Mouse (Mus musculus): ENCODE measurements around the gene Htr2b. TPM values are rescaled to one million over a fixed set of nuclear protein-coding genes. Genes with fewer than 3 reads are reported as not detected.
A peak's percentile ranks its signal among the peaks of the same experiment; 100 is the strongest.

Htr2b gene
- not detected in 2 replicates for total RNA-seq (2014; rRNA removed; ENCODE audit: low replicate concordance)
- polyA plus RNA-seq (2015; fragmentation: Nextera tagmentation; extraction: Ambion mirVana): 0.11 and 0.25 TPM in 2 replicates

DNA sequence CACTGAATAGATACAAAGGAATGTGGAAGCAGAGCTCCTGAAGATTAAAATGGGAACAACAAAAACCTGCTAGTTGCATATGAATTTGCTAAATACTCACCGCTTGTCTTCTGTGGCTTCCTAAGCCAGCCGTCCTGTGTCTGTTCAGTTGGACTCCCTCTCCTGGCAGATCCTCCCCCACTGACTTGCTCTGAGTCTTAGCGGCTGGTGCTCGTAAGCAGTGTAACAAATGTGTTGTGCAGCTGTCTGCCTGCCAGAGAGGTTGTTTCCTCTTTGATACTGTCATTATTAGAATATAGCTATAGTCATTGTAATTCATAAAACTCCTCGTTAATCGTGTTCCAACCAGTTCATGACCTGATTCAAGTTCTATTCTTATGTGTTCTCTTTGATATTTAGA lies at the start of gene Htr2b:
Gene Htr2b, minus strand, starts transcription at position 192 of the 400 bp plus-strand sequence.
- WGBS: 49% methylated on average over 6 of the region's 6 CpGs
- peak; percentile 41 for DNase-seq (ENCODE audit: low spot score)
- Histone ChIP-seq H3K27ac (ENCODE audit: low read depth) (no peak within 1 kb of the TSS), H3K4me1 (ENCODE audit: control insufficient read depth, insufficient read depth) (no peaks in the 10 kb centered on the region), H3K36me3 (replicated peaks; ENCODE audit: control insufficient read depth, insufficient read depth, low read length) (peaks cover 9% of the 10 kb centered on the region), H3K9me3 (replicated peaks; ENCODE audit: control insufficient read depth, low read length) (no peaks in the 10 kb centered on the region), H3K4me2 (ENCODE audit: low read depth, low read length) (no peak within 1 kb of the TSS), H3K9ac (replicated peaks; ENCODE audit: low read depth, low read length) (no peak within 1 kb of the TSS), H3K4me3 (ENCODE audit: low read depth, low read length) (no peak within 1 kb of the TSS), H3K27me3 (ENCODE audit: control insufficient read depth, insufficient read depth, low read length) (no peaks in the 10 kb centered on the region)
- ATAC-seq (ENCODE audit: insufficient read depth, low read depth): peak; percentile 58; the same call in 1 of the 2 replicates
- no peak for TF ChIP-seq EP300 (IDR thresholded peaks at IDR 0.05; ENCODE audit: low read depth)
- peak; percentile 26; the same call in 1 of the 2 replicates for TF ChIP-seq CTCF (IDR thresholded peaks at IDR 0.05; ENCODE audit: low read depth)

DNA sequence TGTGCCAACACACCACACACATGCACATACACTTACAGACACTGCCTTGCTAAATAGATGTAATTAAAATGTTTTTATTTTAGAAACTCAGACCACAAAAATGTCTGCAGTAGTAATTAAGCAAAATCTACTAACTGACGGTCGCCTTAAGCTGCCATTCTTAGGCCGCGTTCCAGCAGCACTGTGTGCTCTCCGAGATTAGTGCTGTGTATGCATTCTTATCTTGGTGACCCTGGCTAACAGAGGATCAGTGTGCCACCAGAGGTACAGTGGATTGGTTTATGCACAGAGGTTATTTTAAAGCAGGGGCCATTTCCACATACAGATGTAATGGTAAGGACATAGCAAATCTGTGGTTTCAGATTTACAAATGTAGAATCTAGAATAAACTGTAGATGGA lies 49.3 kb upstream of the Htr2b start:
- H3K4me2 ChIP-seq (ENCODE audit: low read depth, low read length): no peak overlapping the region
- no peak for DNase-seq (ENCODE audit: low spot score)
- TF ChIP-seq CTCF (IDR thresholded peaks at IDR 0.05; ENCODE audit: low read depth) (no peak), EP300 (IDR thresholded peaks at IDR 0.05; ENCODE audit: low read depth) (no peak)
- no peak overlapping the region for H3K9ac ChIP-seq (replicated peaks; ENCODE audit: low read depth, low read length)
- 44% methylated on average over 5 of the region's 5 CpGs for WGBS
- ATAC-seq (ENCODE audit: insufficient read depth, low read depth): no peak
- H3K36me3 ChIP-seq (replicated peaks; ENCODE audit: control insufficient read depth, insufficient read depth, low read length): peaks cover 32% of the 10 kb centered on the region
- H3K4me3 ChIP-seq (ENCODE audit: low read depth, low read length): no peak overlapping the region
- no peaks in the 10 kb centered on the region for H3K27me3 ChIP-seq (ENCODE audit: control insufficient read depth, insufficient read depth, low read length)
- H3K4me1 ChIP-seq (ENCODE audit: control insufficient read depth, insufficient read depth): 0 out of 2 replicates have a peak, but pooled peaks cover 5% of the 10 kb centered on the region
- H3K9me3 ChIP-seq (replicated peaks; ENCODE audit: control insufficient read depth, low read length): no peaks in the 10 kb centered on the region
- H3K27ac ChIP-seq (ENCODE audit: low read depth): no peak overlapping the region

DNA sequence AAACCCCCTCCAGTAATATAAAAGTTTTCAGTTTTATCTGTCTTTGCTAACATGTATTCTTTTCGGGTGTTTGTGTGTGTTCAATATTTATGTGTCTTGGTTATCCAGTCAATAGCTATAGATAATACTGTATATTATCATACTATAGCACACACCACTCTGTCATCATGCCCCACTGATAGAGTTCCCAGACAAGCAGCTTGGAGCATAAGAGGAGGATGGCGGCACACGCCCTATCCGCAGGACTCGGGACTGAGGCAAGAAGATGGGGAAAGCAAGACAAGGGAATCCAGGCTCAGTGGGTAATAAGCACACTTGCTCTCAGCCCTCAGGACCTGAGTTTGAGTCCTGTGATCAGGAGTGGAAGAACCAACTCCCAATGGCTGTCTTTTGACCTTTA lies 48.7 kb upstream of the Htr2b start:
- no peak for ATAC-seq (ENCODE audit: insufficient read depth, low read depth)
- H3K4me2 ChIP-seq (ENCODE audit: low read depth, low read length): no peak overlapping the region
- no peaks in the 10 kb centered on the region for H3K27me3 ChIP-seq (ENCODE audit: control insufficient read depth, insufficient read depth, low read length)
- H3K4me3 ChIP-seq (ENCODE audit: low read depth, low read length): no peak overlapping the region
- peaks cover 32% of the 10 kb centered on the region for H3K36me3 ChIP-seq (replicated peaks; ENCODE audit: control insufficient read depth, insufficient read depth, low read length)
- DNase-seq (ENCODE audit: low spot score): no peak
- 0 out of 2 replicates have a peak, but pooled peaks cover 5% of the 10 kb centered on the region for H3K4me1 ChIP-seq (ENCODE audit: control insufficient read depth, insufficient read depth)
- TF ChIP-seq CTCF (IDR thresholded peaks at IDR 0.05; ENCODE audit: low read depth) (no peak), EP300 (IDR thresholded peaks at IDR 0.05; ENCODE audit: low read depth) (no peak)
- H3K9me3 ChIP-seq (replicated peaks; ENCODE audit: control insufficient read depth, low read length): no peaks in the 10 kb centered on the region
- WGBS: 94% methylated on average over 5 of the region's 5 CpGs
- no peak overlapping the region for H3K27ac ChIP-seq (ENCODE audit: low read depth)
- no peak overlapping the region for H3K9ac ChIP-seq (replicated peaks; ENCODE audit: low read depth, low read length)

DNA sequence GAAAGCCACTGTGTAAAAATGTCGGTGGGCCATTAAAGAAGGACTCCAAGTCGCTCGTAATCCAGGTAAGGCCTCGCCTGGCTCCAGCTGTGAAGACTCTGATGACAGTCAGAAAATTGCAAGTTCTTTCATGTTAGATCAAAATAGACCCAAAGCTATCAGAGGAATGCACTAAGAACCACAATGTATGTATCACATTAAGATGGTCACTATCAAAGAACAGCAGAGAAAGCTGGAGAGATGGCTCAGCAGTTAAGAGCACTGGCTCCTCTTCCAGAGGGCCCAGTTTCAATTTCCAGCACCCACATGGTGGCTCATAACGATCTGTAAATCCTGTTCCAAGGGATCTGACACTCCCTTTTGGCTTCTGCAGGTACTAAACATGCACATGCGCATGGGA lies 48.3 kb upstream of the Htr2b start:
- WGBS: 91% methylated on average over 6 of the region's 6 CpGs
- Histone ChIP-seq H3K9ac (replicated peaks; ENCODE audit: low read depth, low read length) (no peak overlapping the region), H3K4me1 (ENCODE audit: control insufficient read depth, insufficient read depth) (peaks cover 7% of the 10 kb centered on the region; the same call in 1 of the 2 replicates), H3K36me3 (replicated peaks; ENCODE audit: control insufficient read depth, insufficient read depth, low read length) (peaks cover 32% of the 10 kb centered on the region), H3K4me3 (ENCODE audit: low read depth, low read length) (no peak overlapping the region), H3K27ac (ENCODE audit: low read depth) (no peak overlapping the region), H3K27me3 (ENCODE audit: control insufficient read depth, insufficient read depth, low read length) (no peaks in the 10 kb centered on the region), H3K9me3 (replicated peaks; ENCODE audit: control insufficient read depth, low read length) (no peaks in the 10 kb centered on the region), H3K4me2 (ENCODE audit: low read depth, low read length) (no peak overlapping the region)
- ATAC-seq (ENCODE audit: insufficient read depth, low read depth) (no peak), DNase-seq (ENCODE audit: low spot score) (no peak)
- TF ChIP-seq CTCF (IDR thresholded peaks at IDR 0.05; ENCODE audit: low read depth): no peak
- TF ChIP-seq EP300 (IDR thresholded peaks at IDR 0.05; ENCODE audit: low read depth): no peak

DNA sequence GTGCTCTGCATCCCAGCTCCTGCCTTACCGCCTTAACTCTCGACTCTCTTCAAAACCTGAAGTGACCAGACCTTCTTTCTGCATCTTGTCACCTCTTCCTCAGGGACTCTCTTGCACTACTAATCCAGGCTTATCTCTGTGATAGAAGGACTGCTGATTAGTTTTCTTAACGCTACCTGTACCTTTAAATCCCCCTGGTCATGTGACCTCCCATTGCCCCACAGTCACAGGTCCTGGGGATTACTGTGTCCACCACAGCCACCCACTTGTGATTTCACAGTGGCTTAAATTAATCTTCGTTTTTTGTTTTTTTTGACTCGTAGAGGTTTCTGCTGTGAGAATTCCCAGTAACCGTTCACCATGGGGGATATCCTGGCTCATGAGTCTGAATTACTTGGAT lies 44.8 kb upstream of the Htr2b start:
- no peak overlapping the region for H3K4me2 ChIP-seq (ENCODE audit: low read depth, low read length)
- no peak overlapping the region for H3K4me3 ChIP-seq (ENCODE audit: low read depth, low read length)
- H3K36me3 ChIP-seq (replicated peaks; ENCODE audit: control insufficient read depth, insufficient read depth, low read length): peaks cover 20% of the 10 kb centered on the region
- H3K4me1 ChIP-seq (ENCODE audit: control insufficient read depth, insufficient read depth): peaks cover 10% of the 10 kb centered on the region; the same call in 1 of the 2 replicates
- ATAC-seq (ENCODE audit: insufficient read depth, low read depth): no peak
- H3K9me3 ChIP-seq (replicated peaks; ENCODE audit: control insufficient read depth, low read length): no peaks in the 10 kb centered on the region
- TF ChIP-seq EP300 (IDR thresholded peaks at IDR 0.05; ENCODE audit: low read depth): no peak
- no peak overlapping the region for H3K27ac ChIP-seq (ENCODE audit: low read depth)
- no peak for DNase-seq (ENCODE audit: low spot score)
- no peaks in the 10 kb centered on the region for H3K27me3 ChIP-seq (ENCODE audit: control insufficient read depth, insufficient read depth, low read length)
- no peak overlapping the region for H3K9ac ChIP-seq (replicated peaks; ENCODE audit: low read depth, low read length)
- WGBS: 73% methylated on average over 6 of the region's 6 CpGs

DNA sequence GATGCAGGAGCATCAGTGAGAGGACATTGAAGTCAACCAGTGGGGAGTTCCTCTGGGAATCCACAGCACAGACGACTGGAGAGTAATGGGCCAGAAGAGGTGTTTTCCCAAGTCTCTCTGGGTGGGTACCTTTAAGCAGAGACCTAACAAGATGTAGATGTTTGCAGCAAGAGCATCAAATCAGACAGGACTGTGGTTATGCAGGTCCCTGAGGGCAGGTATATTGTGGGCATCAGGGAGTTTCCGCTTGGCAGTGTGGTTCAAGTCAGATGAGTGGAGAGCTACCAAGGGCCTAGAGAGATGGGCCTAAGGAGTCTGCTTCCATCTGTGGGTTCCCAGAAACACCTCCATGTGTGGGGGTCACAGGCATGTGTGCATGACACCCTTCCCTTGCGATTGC lies 44.3 kb upstream of the Htr2b start:
- ATAC-seq (ENCODE audit: insufficient read depth, low read depth) (no peak), DNase-seq (ENCODE audit: low spot score) (no peak)
- TF ChIP-seq CTCF (IDR thresholded peaks at IDR 0.05; ENCODE audit: low read depth) (no peak), EP300 (IDR thresholded peaks at IDR 0.05; ENCODE audit: low read depth) (no peak)
- Histone ChIP-seq H3K4me3 (ENCODE audit: low read depth, low read length) (no peak overlapping the region), H3K4me1 (ENCODE audit: control insufficient read depth, insufficient read depth) (peaks cover 5% of the 10 kb centered on the region; the same call in 1 of the 2 replicates), H3K9me3 (replicated peaks; ENCODE audit: control insufficient read depth, low read length) (no peaks in the 10 kb centered on the region), H3K27me3 (ENCODE audit: control insufficient read depth, insufficient read depth, low read length) (no peaks in the 10 kb centered on the region), H3K36me3 (replicated peaks; ENCODE audit: control insufficient read depth, insufficient read depth, low read length) (peaks cover 16% of the 10 kb centered on the region), H3K27ac (ENCODE audit: low read depth) (no peak overlapping the region), H3K9ac (replicated peaks; ENCODE audit: low read depth, low read length) (0 out of 2 replicates have a peak overlapping the region, but pooled peaks have one; percentile 30), H3K4me2 (ENCODE audit: low read depth, low read length) (no peak overlapping the region)
- 74% methylated on average over 3 of the region's 3 CpGs for whole genome bisulfite sequencing

Measured in heart, postnatal 0 days (tissue).